Mouse (Mus musculus) kidney, adult 2 months (tissue): ENCODE measurements around the gene Ism2.

ENCODE experiments used
- CTCF ChIP-seq: fragments of 200-500 bp; conservative IDR thresholded peaks from 2 replicates; pipeline ENCODE4 v1.5.1; 2011; ENCODE audit warnings: low read depth, mild to moderate bottlenecking, control low read depth, low read length, moderate library complexity, mixed read lengths; ENCODE audit not compliant: insufficient read depth, insufficient read length
- POLR2A ChIP-seq: fragments of 200-500 bp; IDR thresholded peaks from one replicate; pipeline ENCODE4 v1.6.1; 2011; ENCODE audit warnings: low read depth, low read length, control low read depth

DNA sequence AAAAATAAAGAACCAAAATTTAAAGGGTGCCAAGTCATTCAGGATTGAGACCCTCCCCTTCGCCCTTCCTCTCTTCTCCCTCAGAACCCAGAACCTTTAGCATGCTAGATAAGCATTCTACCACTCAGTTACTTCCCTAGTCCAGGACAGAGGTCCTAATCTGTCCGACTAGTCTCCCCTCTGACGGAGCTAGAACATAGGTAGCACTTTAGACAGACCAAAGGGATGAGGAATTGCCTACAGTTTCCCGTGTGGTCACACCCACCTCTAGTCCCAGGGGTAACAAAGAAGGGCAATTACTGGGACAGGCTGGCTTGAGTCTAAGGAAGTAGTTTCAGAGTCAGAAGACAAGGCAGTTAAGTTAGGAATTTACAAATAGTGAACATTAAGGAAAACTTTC is 28.5 kb upstream of the Ism2 start:
- TF ChIP-seq POLR2A = no peak
- TF ChIP-seq CTCF = no peak
